Mouse (Mus musculus) T-helper 2 cell (primary cell): ENCODE data around the gene Fam206a.

ENCODE experiments used
- in situ Hi-C: fragments of 300-600 bp; cut with MboI, MseI; formaldehyde crosslinking; loops from one replicate; pipeline ENCODE4 v1.15.1; 2025; ENCODE audit warnings: high pct_unique_total_duplicates

The Fam206a gene

GRCm38 (mm10) chr4:56801907-56802668 is at the start of gene Fam206a, which contains the start of gene Elp1:
Gene Fam206a (plus strand): TSS chr4:56802345.
Gene Elp1 (minus strand): TSS chr4:56802331.
- in situ Hi-C loops, result loop anchor here (5.0 kb wide), 1 partner anchor 105 kb away; no protein-coding TSS in a partner anchor

GRCm38 (mm10) chr4:56756021-56756420 is 46.1 kb upstream of the Fam206a start:
- in situ Hi-C loops, result loop anchor here (25.0 kb wide), 1 partner anchor 1156 kb away; the partner anchor contains the start of gene D630039A03Rik

GRCm38 (mm10) chr4:56756966-56757600 is 45.1 kb upstream of the Fam206a start:
- in situ Hi-C loops, result loop anchor here (25.0 kb wide), 1 partner anchor 1155 kb away; the partner anchor contains the start of gene D630039A03Rik

GRCm38 (mm10) chr4:56757693-56758092 is 44.5 kb upstream of the Fam206a start:
- in situ Hi-C loops, result loop anchor here (25.0 kb wide), 1 partner anchor 1155 kb away; the partner anchor contains the start of gene D630039A03Rik

GRCm38 (mm10) chr4:56767861-56768284 is 34.3 kb upstream of the Fam206a start:
- in situ Hi-C loops, result loop anchor here (25.0 kb wide), 1 partner anchor 1144 kb away; the partner anchor contains the start of gene D630039A03Rik

GRCm38 (mm10) chr4:56768913-56769312 is 33.2 kb upstream of the Fam206a start:
- in situ Hi-C loops, result loop anchor here (25.0 kb wide), 1 partner anchor 1143 kb away; the partner anchor contains the start of gene D630039A03Rik

GRCm38 (mm10) chr4:56771065-56771464 is 31.1 kb upstream of the Fam206a start:
- in situ Hi-C loops, result loop anchor here (25.0 kb wide), 1 partner anchor 1141 kb away; the partner anchor contains the start of gene D630039A03Rik

- in situ Hi-C loops, result no loop called here
Observed at GRCm38 (mm10) chr4:56791373-56791772, 10.8 kb upstream of the Fam206a start.

- in situ Hi-C loops, result loop anchor here (5.0 kb wide), 1 partner anchor 105 kb away; no protein-coding TSS in a partner anchor
Observed at GRCm38 (mm10) chr4:56802669-56803150, 565 bp downstream of the Fam206a start.

- in situ Hi-C loops, result no loop called here
Observed at GRCm38 (mm10) chr4:56809050-56809449, 6.9 kb downstream of the Fam206a start.

- in situ Hi-C loops, result loop anchor here (5.0 kb wide), 1 partner anchor 36 kb away; no protein-coding TSS in a partner anchor
Observed at GRCm38 (mm10) chr4:56811642-56812041, 9.5 kb downstream of the Fam206a start.

- in situ Hi-C loops, result loop anchor here (5.0 kb wide), 1 partner anchor 35 kb away; no protein-coding TSS in a partner anchor
Observed at GRCm38 (mm10) chr4:56812096-56812495, 10.0 kb downstream of the Fam206a start.

GRCm38 (mm10) chr4:56815131-56815530 is 13.0 kb downstream of the Fam206a start:
- in situ Hi-C loops, result no loop called here

- in situ Hi-C loops, result no loop called here
Observed at GRCm38 (mm10) chr4:56820017-56820550, 17.9 kb downstream of the Fam206a start.

- in situ Hi-C loops, result no loop called here
Observed at GRCm38 (mm10) chr4:56824231-56824630, 22.1 kb downstream of the Fam206a start.

GRCm38 (mm10) chr4:56828932-56829331 is 26.8 kb downstream of the Fam206a start:
- in situ Hi-C loops, result no loop called here

- in situ Hi-C loops, result no loop called here
Observed at GRCm38 (mm10) chr4:56829511-56829921, 27.4 kb downstream of the Fam206a start.

- in situ Hi-C loops, result no loop called here
Observed at GRCm38 (mm10) chr4:56831013-56831609, 29.0 kb downstream of the Fam206a start.

GRCm38 (mm10) chr4:56831998-56832397 is 29.9 kb downstream of the Fam206a start:
- in situ Hi-C loops, result no loop called here

- in situ Hi-C loops, result no loop called here
Observed at GRCm38 (mm10) chr4:56837661-56838060, 35.5 kb downstream of the Fam206a start.

- in situ Hi-C loops, result no loop called here
Observed at GRCm38 (mm10) chr4:56840297-56840696, 38.2 kb downstream of the Fam206a start.
